Mouse (Mus musculus) embryonic facial prominence, embryonic 11.5 days (tissue): ENCODE measurements at regions not wholly inside any gene's neighbourhood (a gene's known extent, or its start where the extent isn't known, plus 50 kb on each side); places are given as distances from the start of the nearest gene placed in this dataset.
A peak's percentile ranks its signal among the peaks of the same experiment; 100 is the strongest.

Source experiments
- ATAC-seq: fragments of 200-750 bp; cut with Nextera tagmentation; replicated peaks from 2 replicates; pipeline ENCODE4 v1.8.0; 2017; ENCODE audit warnings: low read depth; ENCODE audit not compliant: insufficient number of reproducible peaks, low FRiP score, low TSS enrichment
- DNase-seq: peaks from one replicate; pipeline ENCODE4 v3.0.0-alpha.2; 2015; ENCODE audit warnings: low spot score
- H3K27ac ChIP-seq: fragments of 300-500 bp; sonication (generic); replicated peaks from 2 replicates; pipeline ENCODE4 v1.5.1; 2014; ENCODE audit warnings: mild to moderate bottlenecking, low read depth, low read length, control low read depth
- H3K27me3 ChIP-seq: fragments of 300-500 bp; sonication (generic); 2 replicates; pipeline ENCODE4 v1.6.1; 2014; ENCODE audit warnings: mild to moderate bottlenecking, low read length, moderate library complexity, mixed read lengths; ENCODE audit not compliant: control insufficient read depth, insufficient read depth
- H3K36me3 ChIP-seq: fragments of 300-500 bp; sonication (generic); replicated peaks from 2 replicates; pipeline ENCODE4 v1.6.1; 2014; ENCODE audit warnings: low read depth, mild to moderate bottlenecking, low read length, moderate library complexity, mixed read lengths; ENCODE audit not compliant: control insufficient read depth, insufficient read depth
- H3K4me1 ChIP-seq: fragments of 300-500 bp; sonication (generic); 2 replicates; pipeline ENCODE4 v1.6.1; 2014; ENCODE audit warnings: low read length, mixed read lengths; ENCODE audit not compliant: control insufficient read depth, insufficient read depth
- H3K4me2 ChIP-seq: fragments of 300-500 bp; sonication (generic); 2 replicates; pipeline ENCODE4 v1.6.1; 2014; ENCODE audit warnings: low read depth, mild to moderate bottlenecking, control low read depth, low read length, moderate library complexity
- H3K4me3 ChIP-seq: fragments of 300-500 bp; sonication (generic); 2 replicates; pipeline ENCODE4 v1.5.1; 2014; ENCODE audit warnings: low read depth, low read length, control low read depth
- H3K9ac ChIP-seq: fragments of 300-500 bp; sonication (generic); replicated peaks from 2 replicates; pipeline ENCODE4 v1.6.1; 2014; ENCODE audit warnings: mild to moderate bottlenecking, control low read depth, low read length
- H3K9me3 ChIP-seq: fragments of 300-500 bp; sonication (generic); replicated peaks from 2 replicates; pipeline ENCODE4 v1.6.1; 2016; ENCODE audit warnings: mild to moderate bottlenecking, low read length, inconsistent platforms, mixed read lengths; ENCODE audit not compliant: control insufficient read depth
- WGBS: fragments of 180-500 bp; shearing (Covaris S2); extraction: QIAGEN DNeasy Blood & Tissue Kit; methylation state at CpG from one replicate; pipeline ENCODE4 v1.1.7; 2014; 5-methylcytosine and 5-hydroxymethylcytosine counted together

GRCm38 (mm10) chr13:71108175-71108574 lies 266.6 kb upstream of the Adamts16 start:
- 88% methylated on average over 8 of the region's 8 CpGs for WGBS
- Histone ChIP-seq H3K9me3 (no peaks in the 10 kb centered on the region), H3K4me3 (no peak overlapping the region)

DNA sequence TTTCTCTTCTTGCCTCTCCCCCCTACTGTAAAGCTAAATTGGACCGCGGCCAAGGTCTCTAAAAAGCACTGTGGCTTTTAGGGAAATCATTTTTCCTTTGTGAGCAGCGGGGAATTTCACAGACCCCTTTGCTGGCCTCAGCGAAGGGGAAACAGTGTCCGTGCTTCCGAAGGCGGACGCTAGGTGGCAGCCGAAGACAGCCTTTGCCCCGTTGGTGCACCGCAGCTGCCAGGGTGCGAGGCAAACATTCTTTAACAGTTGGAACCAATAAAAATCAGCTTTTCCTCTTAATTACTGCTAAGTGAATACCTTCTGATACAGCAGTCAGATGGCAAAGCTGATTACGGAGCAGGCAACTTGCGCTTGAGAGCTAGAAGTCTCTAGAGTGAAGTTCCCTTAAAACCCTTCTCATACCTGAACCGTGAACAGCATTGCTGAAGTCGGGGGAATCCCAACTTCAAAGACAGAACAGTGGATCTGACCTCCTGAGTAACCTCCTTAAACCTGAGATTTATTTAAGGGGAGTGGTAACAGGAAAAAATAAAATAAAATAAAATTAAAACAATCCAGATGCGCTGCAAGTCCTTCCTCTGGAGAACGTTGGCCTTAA lies 263.7 kb upstream of the Adamts16 start:
- no peaks in the 10 kb centered on the region for H3K9me3 ChIP-seq
- no peak overlapping the region; the same call in 1 of the 2 replicates for H3K9ac ChIP-seq
- H3K4me3 ChIP-seq: no peak overlapping the region
- WGBS: 6% methylated on average over 18 of the region's 18 CpGs
- peak; percentile 90 for DNase-seq
- H3K4me1 ChIP-seq: no peaks in the 10 kb centered on the region; the same call in 1 of the 2 replicates
- peak; percentile 69; the same call in 1 of the 2 replicates for ATAC-seq
- H3K36me3 ChIP-seq: no peaks in the 10 kb centered on the region
- H3K4me2 ChIP-seq: peak overlapping the region; percentile 42
- H3K27me3 ChIP-seq: no peaks in the 10 kb centered on the region
- no peak overlapping the region for H3K27ac ChIP-seq

More at GRCm38 (mm10) chr13:71108175-71108574, 266.6 kb upstream of the Adamts16 start:
- ATAC-seq: no peak
- no peak overlapping the region for H3K27ac ChIP-seq
- H3K9ac ChIP-seq: no peak overlapping the region
- DNase-seq: no peak
- no peaks in the 10 kb centered on the region for H3K27me3 ChIP-seq
- H3K4me1 ChIP-seq: no peaks in the 10 kb centered on the region; the same call in 1 of the 2 replicates
- no peaks in the 10 kb centered on the region for H3K36me3 ChIP-seq
- no peak overlapping the region for H3K4me2 ChIP-seq

GRCm38 (mm10) chr13:71104419-71105228 lies 263.0 kb upstream of the Adamts16 start:
- Histone ChIP-seq H3K9ac (peak overlapping the region; percentile 4), H3K4me3 (peak overlapping the region; percentile 7; the same call in 1 of the 2 replicates), H3K9me3 (no peaks in the 10 kb centered on the region), H3K4me2 (peak overlapping the region; percentile 42), H3K27me3 (no peaks in the 10 kb centered on the region), H3K4me1 (no peaks in the 10 kb centered on the region; the same call in 1 of the 2 replicates), H3K36me3 (no peaks in the 10 kb centered on the region), H3K27ac (no peak overlapping the region)
- 33% methylated on average over 22 of the region's 22 CpGs for WGBS
- DNase-seq: peak; percentile 36
- no peak for ATAC-seq

GRCm38 (mm10) chr13:71084301-71084700 lies 242.7 kb upstream of the Adamts16 start:
- no peaks in the 10 kb centered on the region for H3K27me3 ChIP-seq
- H3K4me1 ChIP-seq: no peaks in the 10 kb centered on the region
- no peak overlapping the region for H3K4me3 ChIP-seq
- 47% methylated on average over 6 of the region's 6 CpGs for WGBS
- ATAC-seq: no peak
- H3K9me3 ChIP-seq: no peaks in the 10 kb centered on the region
- no peaks in the 10 kb centered on the region for H3K36me3 ChIP-seq
- H3K9ac ChIP-seq: no peak overlapping the region
- H3K4me2 ChIP-seq: no peak overlapping the region
- no peak for DNase-seq
- no peak overlapping the region for H3K27ac ChIP-seq

DNA sequence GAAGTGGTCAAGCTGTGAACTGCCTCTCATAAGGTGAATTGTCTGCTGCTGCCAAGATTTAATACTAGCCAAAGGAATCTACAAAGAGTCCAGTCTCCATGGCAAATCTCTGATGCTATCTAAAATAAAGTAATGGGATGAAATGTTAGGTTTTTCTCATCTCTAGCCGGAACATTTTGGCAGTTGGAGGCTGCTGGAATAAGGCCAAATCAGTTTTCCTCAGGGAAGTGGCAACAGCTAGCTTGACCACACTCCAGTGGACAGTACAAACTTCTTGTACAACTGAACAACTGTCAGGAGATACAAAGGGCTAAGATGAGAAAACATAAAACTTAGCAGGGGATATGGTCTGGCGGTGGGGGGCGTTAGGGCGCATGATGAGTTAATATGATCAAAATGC lies 234.3 kb upstream of the Adamts16 start:
- Histone ChIP-seq H3K36me3 (no peaks in the 10 kb centered on the region), H3K4me3 (no peak overlapping the region), H3K4me1 (no peaks in the 10 kb centered on the region), H3K27ac (no peak overlapping the region), H3K9me3 (no peaks in the 10 kb centered on the region), H3K4me2 (no peak overlapping the region), H3K27me3 (no peaks in the 10 kb centered on the region), H3K9ac (no peak overlapping the region)
- ATAC-seq (no peak), DNase-seq (no peak)
- WGBS: 89% methylated on average over 4 of the region's 4 CpGs

DNA sequence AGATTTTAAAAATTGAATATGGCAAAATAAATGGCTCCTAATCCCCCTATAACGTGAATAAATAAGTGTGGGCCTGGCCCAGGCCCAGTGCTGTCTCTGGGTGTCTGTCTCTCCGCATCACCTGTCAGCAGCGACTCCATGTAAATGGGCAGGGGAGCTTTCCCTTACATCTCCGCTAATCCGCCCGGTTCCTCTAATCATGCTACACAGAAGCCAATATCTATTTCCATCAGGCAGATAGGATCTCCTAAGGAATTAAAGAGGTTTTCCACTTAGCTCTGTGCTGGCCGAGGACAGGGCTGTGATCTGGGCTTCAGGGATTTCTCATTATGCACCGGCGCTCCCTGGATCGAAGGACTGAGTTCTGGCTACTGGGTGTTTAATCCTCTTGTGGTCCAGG lies 232.4 kb upstream of the Adamts16 start:
- Histone ChIP-seq H3K27ac (no peak overlapping the region), H3K4me3 (no peak overlapping the region), H3K4me1 (no peaks in the 10 kb centered on the region), H3K9me3 (no peaks in the 10 kb centered on the region), H3K36me3 (no peaks in the 10 kb centered on the region), H3K27me3 (no peaks in the 10 kb centered on the region), H3K4me2 (no peak overlapping the region), H3K9ac (no peak overlapping the region)
- no peak for ATAC-seq
- WGBS: 51% methylated on average over 10 of the region's 10 CpGs
- no peak for DNase-seq

DNA sequence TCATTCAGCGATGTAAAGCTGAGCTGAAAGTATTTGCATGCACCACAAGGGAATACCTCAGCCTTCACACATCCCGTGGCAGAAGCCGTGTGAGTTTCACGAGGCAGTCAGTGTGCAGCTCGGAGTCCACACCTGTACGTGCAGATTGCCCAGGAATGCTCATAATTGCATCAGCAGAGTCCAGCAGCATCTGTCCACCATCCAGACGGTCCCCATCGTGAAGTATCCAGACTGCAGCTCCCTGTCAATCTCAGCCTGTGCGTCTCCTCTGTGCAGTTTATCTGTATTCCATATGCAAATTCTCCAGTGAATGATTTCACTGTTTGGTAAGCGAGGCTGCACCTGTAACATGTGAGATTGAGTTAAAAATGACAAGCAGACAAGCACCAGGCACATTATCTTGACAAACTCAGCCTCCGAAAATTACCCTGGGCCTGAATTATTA lies 227.2 kb upstream of the Adamts16 start:
- no peak for DNase-seq
- Histone ChIP-seq H3K4me1 (no peaks in the 10 kb centered on the region), H3K27me3 (no peaks in the 10 kb centered on the region), H3K27ac (no peak overlapping the region), H3K4me3 (no peak overlapping the region), H3K9ac (no peak overlapping the region), H3K4me2 (no peak overlapping the region), H3K9me3 (no peaks in the 10 kb centered on the region), H3K36me3 (no peaks in the 10 kb centered on the region)
- ATAC-seq: no peak
- 34% methylated on average over 11 of the region's 11 CpGs for WGBS

DNA sequence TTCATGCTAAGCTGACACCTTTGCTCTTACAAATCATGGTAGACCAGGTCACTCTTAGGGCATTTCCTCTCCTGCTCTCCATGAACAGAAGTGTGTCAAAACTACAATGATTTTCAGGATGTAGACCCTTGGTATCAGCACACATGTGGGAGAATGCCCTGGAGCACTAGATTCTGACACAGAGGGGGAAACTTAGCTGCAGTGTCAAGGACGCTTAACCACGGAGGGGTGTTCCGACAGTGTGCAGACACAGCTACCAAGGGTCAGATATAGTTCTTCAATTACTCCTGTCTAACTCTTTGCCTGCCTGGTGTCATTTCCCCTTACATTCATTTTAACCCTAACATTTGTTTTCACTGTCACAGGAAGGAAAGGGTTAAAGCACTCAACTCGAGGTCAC lies 226.4 kb upstream of the Adamts16 start:
- H3K36me3 ChIP-seq: no peaks in the 10 kb centered on the region
- H3K4me2 ChIP-seq: no peak overlapping the region
- 13% methylated on average over 4 of the region's 4 CpGs for WGBS
- no peaks in the 10 kb centered on the region for H3K4me1 ChIP-seq
- no peak overlapping the region for H3K4me3 ChIP-seq
- DNase-seq (peak; percentile 65), ATAC-seq (peak; percentile 52; the same call in 1 of the 2 replicates)
- no peaks in the 10 kb centered on the region for H3K9me3 ChIP-seq
- no peaks in the 10 kb centered on the region for H3K27me3 ChIP-seq
- H3K27ac ChIP-seq: no peak overlapping the region
- no peak overlapping the region for H3K9ac ChIP-seq
